Mouse (Mus musculus) ovary, postnatal 10 days (tissue): Measurements from ENCODE around the gene Pstk.
"Not testable (repeated sequence)": the region's sequence is repeated elsewhere in the genome, so short reads cannot be mapped to it uniquely, and the experiment has no call there.

Experiments used
- DNase-seq: peaks from one replicate; pipeline ENCODE4 v3.0.0; 2022; ENCODE audit warnings: low spot score

Pstk gene

GRCm38 (mm10) chr7:131370648-131371469 lies at the start of gene Pstk:
TSS of gene Pstk (plus strand) at chr7:131371141.
- DNase-seq: peak; percentile 88

DNA sequence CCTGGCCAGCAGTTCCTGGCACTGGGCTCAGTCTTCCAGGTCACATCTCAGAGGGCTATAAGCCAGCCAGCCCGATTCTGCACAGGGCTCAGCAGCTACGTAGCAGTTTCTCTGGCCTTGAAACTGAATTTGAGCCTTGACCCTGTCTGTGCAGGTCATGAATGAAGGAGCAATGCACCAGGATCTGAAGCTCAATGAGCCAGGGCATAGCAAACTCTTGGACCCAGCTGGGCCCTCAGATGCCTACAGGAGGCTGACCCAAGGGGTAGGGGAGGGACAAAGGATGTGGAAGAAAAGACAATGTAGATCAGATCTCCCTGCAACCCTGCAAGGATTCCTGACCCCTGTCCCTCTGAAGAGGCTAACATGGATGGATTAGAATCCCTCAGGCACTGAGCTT lies 48.7 kb upstream of the Pstk start, which contains the start of gene Cuzd1:
Gene Cuzd1, minus strand, starts transcription at position 101 of the 400 bp plus-strand sequence.
- no peak for DNase-seq

DNA sequence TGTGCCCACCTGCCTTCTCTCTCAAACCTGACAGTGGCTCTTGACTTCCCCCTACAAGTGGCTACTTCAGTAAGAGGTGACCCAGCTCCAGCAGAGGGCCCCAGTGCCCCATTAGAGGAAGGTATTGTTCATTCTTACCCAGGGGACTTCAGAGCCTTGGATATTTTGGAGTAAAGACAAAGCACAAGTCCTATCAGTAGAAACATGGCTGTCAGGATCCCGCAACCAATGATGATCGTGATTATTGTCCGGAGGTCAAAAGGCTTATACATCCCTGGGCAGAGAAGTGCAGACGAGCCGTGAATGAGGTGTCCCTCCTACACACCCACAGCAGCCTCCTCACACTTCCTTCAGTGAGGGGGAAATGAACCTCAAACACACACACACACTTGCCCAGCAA lies 43.9 kb upstream of the Pstk start:
- DNase-seq: no peak

- DNase-seq: no peak
Measured at GRCm38 (mm10) chr7:131329416-131329815, 41.5 kb upstream of the Pstk start, which contains the start of gene Fam24b. TSS of gene Fam24b (minus strand) at chr7:131329516.

DNA sequence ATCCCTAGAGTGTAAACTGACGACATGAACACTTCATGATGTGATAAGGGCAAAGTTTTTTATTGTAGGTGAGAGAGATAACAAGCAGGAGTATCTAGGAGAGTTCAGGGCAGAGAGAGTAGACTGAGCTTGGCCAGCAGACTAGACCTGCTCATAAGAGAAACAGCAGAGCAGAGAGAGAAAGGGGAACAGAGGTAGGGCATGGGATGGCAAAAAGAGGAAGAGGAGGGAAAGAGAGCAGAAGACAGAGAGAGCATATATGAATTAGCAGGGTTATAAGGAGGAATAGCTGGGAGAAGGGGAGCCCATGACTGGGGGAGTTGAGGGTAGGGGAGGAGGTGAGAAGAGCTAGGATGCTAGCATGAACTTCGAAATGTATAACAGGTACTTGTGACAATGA lies 39.3 kb upstream of the Pstk start:
- DNase-seq: no peak

GRCm38 (mm10) chr7:131333564-131333963 lies 37.4 kb upstream of the Pstk start, which contains the start of gene Fam24a:
TSS of gene Fam24a (plus strand) at chr7:131333864.
- no peak for DNase-seq

GRCm38 (mm10) chr7:131337502-131338068 lies 33.4 kb upstream of the Pstk start:
- DNase-seq: no peak

GRCm38 (mm10) chr7:131345856-131346541 lies 24.9 kb upstream of the Pstk start:
- DNase-seq: no peak

GRCm38 (mm10) chr7:131356105-131356504 lies 14.8 kb upstream of the Pstk start:
- DNase-seq: no peak

GRCm38 (mm10) chr7:131362269-131362614 lies 8.7 kb upstream of the Pstk start:
- DNase-seq: peak; percentile 81

- no peak for DNase-seq
Measured at GRCm38 (mm10) chr7:131362615-131363300, 8.2 kb upstream of the Pstk start, which contains the start of gene 2310057M21Rik. TSS of gene 2310057M21Rik (minus strand) at chr7:131362759.

DNA sequence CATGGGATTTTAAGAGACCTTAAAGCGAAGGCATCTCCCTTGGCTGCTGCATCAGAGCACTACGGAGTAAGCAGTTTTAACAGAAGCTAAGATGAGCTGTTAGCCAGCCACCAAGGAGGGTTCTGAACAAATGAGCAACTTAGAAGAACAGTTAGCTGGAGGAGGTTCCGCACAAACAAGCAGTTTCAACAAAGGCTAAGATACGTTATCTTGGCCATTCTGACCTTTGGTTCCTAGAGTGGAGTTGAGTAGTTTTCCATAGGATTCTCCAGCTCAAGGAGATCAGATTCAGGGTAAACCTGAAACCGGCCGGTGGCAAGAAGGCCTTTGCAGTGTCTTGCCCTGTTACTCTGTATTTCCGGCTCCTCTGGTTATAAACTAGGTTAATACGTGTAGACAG lies 6.8 kb upstream of the Pstk start:
- no peak for DNase-seq

DNA sequence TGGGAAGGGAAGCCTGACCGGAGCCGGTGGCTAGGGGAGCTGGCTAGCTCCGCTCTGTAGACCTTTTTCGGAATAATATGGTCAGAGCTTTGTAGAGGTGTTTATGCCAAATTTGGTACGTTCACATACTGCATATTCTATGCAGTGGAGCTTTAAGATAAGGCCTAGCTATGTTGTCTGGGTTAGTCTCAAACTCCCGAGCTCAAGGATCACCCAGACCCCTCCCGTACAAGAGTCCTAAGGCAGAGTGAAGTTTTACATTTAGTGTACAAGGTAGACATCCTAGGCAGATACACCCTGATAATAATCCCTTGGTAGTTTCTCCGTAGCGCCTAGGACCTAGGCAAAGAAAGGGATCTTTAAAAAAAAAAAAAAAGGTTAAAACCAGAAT lies 524 bp downstream of the Pstk start:
- DNase-seq: no peak

DNA sequence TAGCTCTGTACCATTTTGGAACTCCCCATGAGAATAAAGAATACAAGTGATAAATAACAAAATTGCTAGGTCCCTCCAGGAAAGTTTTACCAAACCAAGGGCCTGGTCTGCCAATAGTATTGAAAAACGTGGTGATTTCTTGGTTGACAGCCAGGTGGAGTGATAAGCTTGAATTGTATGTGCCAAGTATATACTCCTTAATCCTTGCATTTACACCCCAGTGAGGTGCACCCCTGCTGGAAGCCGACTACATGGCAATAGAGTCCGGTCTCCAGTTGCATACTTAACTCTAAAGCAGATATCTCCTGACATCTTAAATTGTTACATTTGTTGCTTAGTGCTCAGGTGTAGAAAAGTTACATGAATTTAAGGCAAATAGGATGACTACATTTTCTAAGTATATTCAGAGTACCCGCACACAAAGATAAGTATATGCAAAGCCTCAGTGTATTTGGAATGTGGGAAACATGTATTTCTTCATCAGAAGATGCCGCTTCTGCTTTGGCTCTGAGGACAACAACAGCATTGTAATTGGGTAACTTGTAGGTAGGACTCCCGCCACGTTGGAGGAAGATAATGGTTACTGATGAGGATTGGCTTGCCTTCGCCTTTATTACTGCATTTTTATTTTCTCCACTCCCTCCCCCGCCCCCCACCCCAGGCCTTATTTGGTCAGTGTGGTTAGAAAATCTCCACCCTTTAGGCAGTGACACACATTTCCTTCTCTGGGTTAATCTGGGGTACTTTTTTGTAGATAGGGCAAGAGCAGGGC lies 1.1 kb downstream of the Pstk start:
- DNase-seq: no peak

DNA sequence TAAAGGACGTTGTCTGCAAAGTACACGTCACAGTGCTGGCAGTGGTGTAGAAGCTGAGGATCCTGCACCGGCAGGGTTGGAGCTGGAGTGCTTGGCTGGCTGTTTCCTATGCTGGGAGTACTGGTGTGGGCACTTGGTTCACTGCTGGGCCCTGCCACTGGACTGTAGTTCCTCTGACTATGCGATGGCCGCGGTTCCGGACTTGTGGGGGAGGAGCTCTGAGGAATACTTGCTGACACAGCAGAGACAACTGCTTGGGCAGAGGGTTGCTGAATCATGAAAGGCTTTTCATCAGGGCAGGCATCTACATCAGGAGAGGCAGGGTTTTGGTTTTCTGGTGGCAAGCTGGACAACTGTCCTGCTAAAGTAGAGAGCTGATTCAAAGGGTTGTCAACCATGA lies 20.8 kb downstream of the Pstk start:
- DNase-seq: not testable (repeated sequence)

DNA sequence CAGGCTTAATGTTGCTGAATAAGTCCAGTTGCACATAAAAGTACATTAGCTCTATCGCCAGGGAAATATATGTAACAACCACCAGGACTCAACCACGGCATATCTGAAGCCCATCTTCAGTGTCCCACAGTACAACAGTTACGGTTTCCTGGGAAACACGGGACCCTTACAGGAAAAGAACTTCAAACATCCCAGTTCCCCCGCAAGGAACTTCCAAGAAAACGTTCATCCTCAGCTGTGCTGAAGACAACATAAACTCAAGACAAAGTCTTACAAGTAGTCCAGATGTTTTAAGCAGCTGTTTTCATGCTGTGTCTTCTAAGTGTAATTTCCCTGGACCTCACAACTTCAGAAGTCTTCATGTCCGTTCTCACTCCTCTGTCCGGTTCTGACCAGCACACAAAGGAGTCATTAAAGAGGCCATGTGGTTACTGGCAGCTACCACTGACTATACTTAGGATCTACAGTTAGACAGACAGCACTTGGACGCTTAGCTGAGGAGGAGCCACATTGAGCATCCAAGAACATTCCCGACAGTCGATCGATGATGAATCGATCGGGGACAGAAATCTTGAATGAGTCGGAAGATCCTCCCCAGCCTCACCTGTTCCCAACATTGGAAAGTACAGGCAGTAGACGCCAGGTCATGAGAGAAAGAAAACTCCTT lies 38.5 kb downstream of the Pstk start:
- DNase-seq: no peak

DNA sequence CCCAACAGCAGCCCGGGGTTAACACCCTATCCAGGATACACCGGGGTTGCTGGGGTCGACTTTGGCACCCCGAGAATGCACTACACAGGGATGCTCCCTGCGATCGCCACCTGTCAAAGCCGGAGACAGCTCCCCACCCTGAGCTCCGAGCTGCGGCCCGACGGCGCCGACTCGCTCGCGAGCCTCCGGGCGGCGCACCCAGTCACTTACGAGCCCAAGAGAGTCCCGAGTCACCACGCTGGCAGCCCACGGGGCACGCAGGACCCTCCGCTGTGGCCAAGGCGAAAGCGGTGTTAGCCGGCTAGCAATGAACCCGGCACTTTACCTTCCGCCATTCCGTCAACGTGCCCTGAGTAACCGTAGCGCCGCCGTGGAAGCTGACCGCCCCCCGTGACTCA lies 39.0 kb downstream of the Pstk start:
- DNase-seq: no peak

DNA sequence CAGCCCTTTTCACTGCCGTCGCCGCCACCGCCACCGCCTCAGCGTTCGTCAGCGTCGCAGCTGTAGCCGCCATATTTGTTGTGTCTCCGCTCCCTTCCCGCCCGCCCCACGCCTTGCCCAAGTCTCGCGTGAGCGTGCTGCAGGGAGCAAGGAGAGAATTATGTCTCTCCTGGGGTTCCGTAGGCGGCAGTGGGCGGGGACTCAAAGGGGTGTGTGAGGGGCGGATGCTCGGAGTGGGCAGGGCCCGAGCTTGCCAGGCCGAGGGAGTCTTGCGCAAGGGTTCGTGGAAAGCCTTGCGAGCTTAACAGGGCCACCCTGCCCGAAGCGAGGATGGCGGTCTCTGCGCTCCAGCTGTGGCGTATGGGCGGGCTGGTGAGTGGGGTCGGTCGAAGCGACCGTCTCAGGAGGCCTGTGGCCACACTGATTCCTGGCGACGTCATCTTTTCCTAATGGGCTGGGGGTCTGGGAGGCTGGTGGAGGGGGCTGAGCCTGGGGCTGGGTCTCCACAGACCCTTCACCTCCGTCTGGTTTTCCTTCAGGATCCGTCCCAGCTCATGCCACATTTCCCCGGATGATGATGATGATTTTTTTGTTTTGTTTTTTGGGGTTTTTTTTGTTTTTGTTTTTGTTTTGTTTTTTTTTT lies 39.6 kb downstream of the Pstk start, which contains the start of the genes Ikzf5 and Acadsb:
Gene Ikzf5, minus strand, starts transcription at position 106 of the 643 bp plus-strand sequence.
Gene Acadsb, plus strand, starts transcription at position 186 of the 643 bp plus-strand sequence.
- DNase-seq: peak; percentile 98

DNA sequence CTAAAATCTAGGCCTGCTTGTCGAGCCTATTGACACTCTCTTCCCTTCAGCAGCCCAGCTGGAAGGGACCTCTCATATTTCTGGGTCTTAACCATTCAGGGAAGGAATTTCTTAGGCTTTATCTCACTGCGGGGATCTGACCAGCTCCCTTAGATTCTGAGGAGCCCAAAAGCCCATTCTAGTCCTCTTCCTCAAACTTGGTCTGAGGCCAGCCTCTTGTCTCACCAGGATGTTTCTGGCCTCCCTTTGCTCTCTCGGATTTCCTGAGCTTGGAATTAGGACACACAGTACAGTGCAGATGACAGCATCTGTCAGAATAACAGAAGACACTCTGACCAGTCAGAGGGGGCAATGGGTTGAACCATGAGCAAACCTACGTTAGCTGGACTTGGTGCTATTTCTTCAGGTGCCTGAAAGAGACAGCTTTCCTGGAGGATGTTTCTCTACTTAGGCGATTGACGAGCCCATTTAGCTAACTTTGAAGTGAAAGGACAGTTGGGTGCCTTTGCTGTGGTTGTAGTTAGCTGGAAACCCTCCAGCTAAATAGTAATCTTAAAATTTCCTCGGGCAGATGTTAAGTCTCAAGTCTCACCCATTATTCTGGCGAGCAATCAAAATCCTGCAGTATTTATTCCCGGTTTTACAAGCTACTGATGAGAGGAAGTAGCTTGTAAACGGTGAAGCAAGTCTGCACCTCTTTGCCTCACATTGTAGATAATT lies 40.4 kb downstream of the Pstk start:
- no peak for DNase-seq

DNA sequence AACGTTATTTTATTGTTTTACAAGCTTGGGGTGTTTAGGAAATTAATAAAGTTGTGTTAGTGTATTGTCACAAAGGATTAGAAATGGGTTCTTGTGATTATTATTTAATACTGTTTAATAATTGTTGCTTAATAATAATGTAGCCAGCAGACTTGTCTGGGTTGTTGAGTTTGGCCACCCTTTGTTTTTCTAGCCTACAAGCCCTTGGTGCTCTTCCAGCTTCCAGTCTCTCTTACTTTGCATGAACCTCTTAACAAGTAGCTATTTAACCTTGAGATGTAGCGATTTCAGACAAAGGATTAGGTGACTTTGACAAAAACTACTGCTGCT lies 41.0 kb downstream of the Pstk start:
- no peak for DNase-seq
